Mouse (Mus musculus) MEL (cell line): ENCODE data around the gene Pkd1l2.

Source experiments
- MAFK ChIP-seq: IDR thresholded peaks from 2 replicates; pipeline ENCODE4 v1.6.1; 2011; ENCODE audit warnings: low read depth, mild to moderate bottlenecking, low read length, improper control_type of control experiment, borderline replicate concordance
- POLR2A ChIP-seq, 2 experiments: IDR thresholded peaks; 2 replicates each; pipeline ENCODE4 v1.6.1; 2011 to 2012; ENCODE audit warnings: low read length in 2 of 2, mild to moderate bottlenecking in 2 of 2, control low read depth in 1 of 2, improper control_type of control experiment in 1 of 2, low read depth in 1 of 2, moderate library complexity in 1 of 2; ENCODE audit not compliant: control insufficient read depth in 1 of 2, insufficient read depth in 1 of 2, poor library complexity in 1 of 2

DNA sequence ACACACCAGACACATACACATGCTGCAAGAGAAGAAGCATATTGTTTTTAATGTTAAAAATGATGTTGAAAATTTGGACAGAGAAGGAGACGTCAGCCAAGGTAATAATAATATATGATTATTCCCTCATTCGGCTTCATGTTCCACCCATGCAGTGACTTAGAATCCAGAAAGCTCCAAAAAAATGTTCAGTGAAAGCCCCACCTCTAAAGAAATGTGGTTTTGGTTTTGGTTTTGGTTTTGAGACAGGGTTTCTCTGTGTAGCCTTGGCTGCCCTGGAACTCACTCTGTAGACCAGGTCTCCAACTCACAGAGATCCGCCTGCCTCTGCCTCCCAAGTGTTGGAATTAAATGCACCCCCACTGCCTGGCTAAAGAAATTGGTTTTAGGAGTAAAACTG lies 43.6 kb upstream of the Pkd1l2 start:
- no peak for TF ChIP-seq POLR2A (IDR thresholded peaks at IDR 0.05; ENCODE audit: control insufficient read depth in 1 of 2, insufficient read depth in 1 of 2, low read depth in 1 of 2, low read length in 2 of 2, poor library complexity in 1 of 2)
- no peak for TF ChIP-seq MAFK
